Mouse (Mus musculus): ENCODE data around the gene Ubqln4. TPM values are rescaled to one million over a fixed set of nuclear protein-coding genes. Genes with fewer than 3 reads are reported as not detected.

Ubqln4 gene
- polyA plus RNA-seq, 2 experiments, result 52.5 to 90.4 TPM

GRCm38 (mm10) chr3:88525021-88525420 is 28.5 kb upstream of the Ubqln4 start:
- Histone ChIP-seq H3K27ac (replicated peaks; ENCODE audit: low read depth, low read length) (no peak overlapping the region), H3K27me3 (ENCODE audit: control insufficient read depth, insufficient read depth, low read length) (no peaks in the 10 kb centered on the region), H3K4me2 (replicated peaks; ENCODE audit: low read depth, low read length, severe bottlenecking) (no peak overlapping the region), H3K4me1 (ENCODE audit: control insufficient read depth, insufficient read depth, low read length) (peaks cover 19% of the 10 kb centered on the region), H3K9me3 (ENCODE audit: control insufficient read depth, low read length) (no peaks in the 10 kb centered on the region), H3K36me3 (ENCODE audit: control insufficient read depth, insufficient read depth, low read length) (peaks cover 26% of the 10 kb centered on the region), H3K9ac (ENCODE audit: low read depth, low read length, severe bottlenecking) (no peak overlapping the region), H3K4me3 (replicated peaks; ENCODE audit: low read length) (no peak overlapping the region)
- 90% methylated on average over 5 of the region's 5 CpGs for WGBS
- TF ChIP-seq POLR2A (IDR thresholded peaks at IDR 0.05; ENCODE audit: borderline replicate concordance, extremely low read depth, insufficient read depth, insufficient read length), result no peak
- DNase-seq (ENCODE audit: low spot score) (no peak), ATAC-seq (ENCODE audit: low FRiP score, low read depth) (no peak)

- Histone ChIP-seq H3K4me1 (ENCODE audit: control insufficient read depth, insufficient read depth, low read length) (peaks cover 22% of the 10 kb centered on the region), H3K27me3 (ENCODE audit: control insufficient read depth, insufficient read depth, low read length) (no peaks in the 10 kb centered on the region), H3K9me3 (ENCODE audit: control insufficient read depth, low read length) (no peaks in the 10 kb centered on the region), H3K9ac (ENCODE audit: low read depth, low read length, severe bottlenecking) (no peak overlapping the region), H3K4me2 (replicated peaks; ENCODE audit: low read depth, low read length, severe bottlenecking) (0 out of 2 replicates have a peak overlapping the region, but pooled peaks have one; percentile 2), H3K27ac (replicated peaks; ENCODE audit: low read depth, low read length) (no peak overlapping the region), H3K36me3 (ENCODE audit: control insufficient read depth, insufficient read depth, low read length) (peaks cover 26% of the 10 kb centered on the region), H3K4me3 (replicated peaks; ENCODE audit: low read length) (no peak overlapping the region)
- DNase-seq (ENCODE audit: low spot score) (peak; percentile 91), ATAC-seq (ENCODE audit: low FRiP score, low read depth) (peak; percentile 74)
- no peak for TF ChIP-seq POLR2A (IDR thresholded peaks at IDR 0.05; ENCODE audit: borderline replicate concordance, extremely low read depth, insufficient read depth, insufficient read length)
- WGBS, result 33% methylated on average over 17 of the region's 17 CpGs
Measured at GRCm38 (mm10) chr3:88526157-88527131, 27.1 kb upstream of the Ubqln4 start.

GRCm38 (mm10) chr3:88527565-88527964 is 26.0 kb upstream of the Ubqln4 start:
- no peak for ATAC-seq (ENCODE audit: low FRiP score, low read depth)
- H3K4me1 ChIP-seq (ENCODE audit: control insufficient read depth, insufficient read depth, low read length), result peaks cover 22% of the 10 kb centered on the region
- H3K4me3 ChIP-seq (replicated peaks; ENCODE audit: low read length), result no peak overlapping the region
- H3K9me3 ChIP-seq (ENCODE audit: control insufficient read depth, low read length), result no peaks in the 10 kb centered on the region
- H3K4me2 ChIP-seq (replicated peaks; ENCODE audit: low read depth, low read length, severe bottlenecking), result no peak overlapping the region
- peaks cover 26% of the 10 kb centered on the region for H3K36me3 ChIP-seq (ENCODE audit: control insufficient read depth, insufficient read depth, low read length)
- H3K27ac ChIP-seq (replicated peaks; ENCODE audit: low read depth, low read length), result 0 out of 2 replicates have a peak overlapping the region, but pooled peaks have one; percentile 29
- DNase-seq (ENCODE audit: low spot score), result no peak
- H3K27me3 ChIP-seq (ENCODE audit: control insufficient read depth, insufficient read depth, low read length), result no peaks in the 10 kb centered on the region
- 33% methylated on average over 8 of the region's 8 CpGs for WGBS
- no peak overlapping the region for H3K9ac ChIP-seq (ENCODE audit: low read depth, low read length, severe bottlenecking)
- TF ChIP-seq POLR2A (IDR thresholded peaks at IDR 0.05; ENCODE audit: borderline replicate concordance, extremely low read depth, insufficient read depth, insufficient read length), result no peak

GRCm38 (mm10) chr3:88528646-88529045 is 24.9 kb upstream of the Ubqln4 start:
- TF ChIP-seq POLR2A (IDR thresholded peaks at IDR 0.05; ENCODE audit: borderline replicate concordance, extremely low read depth, insufficient read depth, insufficient read length), result no peak
- H3K4me3 ChIP-seq (replicated peaks; ENCODE audit: low read length), result no peak overlapping the region
- H3K36me3 ChIP-seq (ENCODE audit: control insufficient read depth, insufficient read depth, low read length), result peaks cover 21% of the 10 kb centered on the region
- WGBS, result 78% methylated on average over 11 of the region's 11 CpGs
- peaks cover 22% of the 10 kb centered on the region for H3K4me1 ChIP-seq (ENCODE audit: control insufficient read depth, insufficient read depth, low read length)
- no peak overlapping the region for H3K4me2 ChIP-seq (replicated peaks; ENCODE audit: low read depth, low read length, severe bottlenecking)
- H3K27me3 ChIP-seq (ENCODE audit: control insufficient read depth, insufficient read depth, low read length), result no peaks in the 10 kb centered on the region
- DNase-seq (ENCODE audit: low spot score) (no peak), ATAC-seq (ENCODE audit: low FRiP score, low read depth) (no peak)
- H3K27ac ChIP-seq (replicated peaks; ENCODE audit: low read depth, low read length), result no peak overlapping the region
- H3K9me3 ChIP-seq (ENCODE audit: control insufficient read depth, low read length), result no peaks in the 10 kb centered on the region
- no peak overlapping the region for H3K9ac ChIP-seq (ENCODE audit: low read depth, low read length, severe bottlenecking)

- 31% methylated on average over 7 of the region's 7 CpGs for WGBS
- H3K4me1 ChIP-seq (ENCODE audit: control insufficient read depth, insufficient read depth, low read length), result peaks cover 26% of the 10 kb centered on the region
- peak overlapping the region; percentile 62 for H3K4me2 ChIP-seq (replicated peaks; ENCODE audit: low read depth, low read length, severe bottlenecking)
- no peaks in the 10 kb centered on the region for H3K9me3 ChIP-seq (ENCODE audit: control insufficient read depth, low read length)
- TF ChIP-seq POLR2A (IDR thresholded peaks at IDR 0.05; ENCODE audit: borderline replicate concordance, extremely low read depth, insufficient read depth, insufficient read length), result no peak
- ATAC-seq (ENCODE audit: low FRiP score, low read depth) (no peak), DNase-seq (ENCODE audit: low spot score) (no peak)
- peak overlapping the region; percentile 99 for H3K9ac ChIP-seq (ENCODE audit: low read depth, low read length, severe bottlenecking)
- H3K27ac ChIP-seq (replicated peaks; ENCODE audit: low read depth, low read length), result 0 out of 2 replicates have a peak overlapping the region, but pooled peaks have one; percentile 20
- H3K4me3 ChIP-seq (replicated peaks; ENCODE audit: low read length), result peak overlapping the region; percentile 96
- H3K36me3 ChIP-seq (ENCODE audit: control insufficient read depth, insufficient read depth, low read length), result peaks cover 15% of the 10 kb centered on the region
- H3K27me3 ChIP-seq (ENCODE audit: control insufficient read depth, insufficient read depth, low read length), result no peaks in the 10 kb centered on the region
Measured at GRCm38 (mm10) chr3:88529204-88530000, 24.2 kb upstream of the Ubqln4 start.
